Mouse (Mus musculus) left cerebral cortex, postnatal 25 days (tissue): ENCODE data around the gene Gm3373. TPM values are rescaled to one million over a fixed set of nuclear protein-coding genes. Genes with fewer than 3 reads are reported as not detected.
"Not testable (repeated sequence)": the region's sequence is repeated elsewhere in the genome, so short reads cannot be mapped to it uniquely, and the experiment has no call there.

ENCODE experiments used
- DNase-seq, 2 experiments: peaks; one replicate each; pipeline ENCODE4 v3.0.0; 2022; ENCODE audit warnings: low spot score in 2 of 2, mixed read lengths in 1 of 2
- intact Hi-C: fragments of 180-260 bp; cut with DNase I; formaldehyde crosslinking; loops from one replicate; pipeline ENCODE4 v1.15.1; 2025
- total RNA-seq, 2 experiments: library from RNA; stranded (reverse); gene quantifications; 2 replicates each; pipeline ENCODE4 v1.2.3; 2021

The Gm3373 gene
- under 1 TPM; 0.53 to 0.85 TPM for total RNA-seq

DNA sequence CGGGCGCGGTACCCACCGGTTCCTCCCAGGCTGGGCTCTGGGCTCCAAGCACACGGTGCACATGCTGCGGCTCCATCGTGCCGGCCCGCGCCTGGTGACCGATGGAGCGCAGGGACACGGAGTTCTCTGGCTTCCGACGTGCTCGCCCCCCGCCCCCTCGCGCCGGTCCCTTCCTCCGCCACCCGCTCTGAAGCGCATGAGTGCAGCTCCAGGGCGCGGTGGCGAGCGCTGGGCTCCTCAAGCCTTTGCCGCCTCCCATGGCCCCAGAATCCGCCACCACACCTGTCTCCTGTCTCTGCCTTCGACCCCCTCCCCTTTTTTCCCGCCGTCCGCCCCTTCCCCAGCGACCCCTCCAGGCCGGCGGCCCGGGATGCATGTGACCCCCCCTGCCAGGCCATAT is at the start of gene Gm3373:
Gene Gm3373 (minus strand): TSS at position 101 of the 400 bp plus-strand sequence.
- intact Hi-C loops, DNase-seq: not testable (repeated sequence)

DNA sequence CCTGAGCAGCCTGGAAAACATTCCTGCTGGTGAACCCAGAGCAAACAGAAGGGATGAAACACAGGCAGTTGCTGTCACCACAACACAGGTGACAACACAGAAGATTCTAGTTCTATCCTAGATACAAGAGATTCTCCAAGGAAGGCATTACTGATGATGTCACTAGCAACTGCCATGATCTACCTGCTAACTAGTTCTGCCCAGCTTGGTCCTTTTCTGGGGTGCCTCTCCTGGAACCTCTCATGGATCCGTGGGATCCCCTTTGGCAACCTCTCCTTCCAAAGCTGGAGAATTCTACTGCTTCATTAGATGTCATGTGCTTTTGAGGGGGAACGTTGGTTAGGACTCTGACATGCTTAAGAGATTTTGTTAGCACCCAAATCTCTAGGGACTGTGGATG is 54.0 kb downstream of the Gm3373 start, which contains the start of gene Gm9603:
Gene Gm9603 (minus strand): TSS at position 101 of the 400 bp plus-strand sequence.
- intact Hi-C loops, DNase-seq: not testable (repeated sequence)

Other genes starting within 250 kb of the Gm3373 start
- gene Gm3488, start 239.9 kb downstream of the Gm3373 start, total RNA-seq, result 1 to 10 TPM; 1.2 to 1.4 TPM
- gene Gm3532, start 203.1 kb downstream of the Gm3373 start, total RNA-seq, result not detected
- gene Gm8265, start 108.5 kb downstream of the Gm3373 start, total RNA-seq, result not detected
- gene Gm9603, start 54.1 kb downstream of the Gm3373 start, total RNA-seq, result not detected
- gene Gm3383, start 66.4 kb upstream of the Gm3373 start, total RNA-seq, result 1 to 10 TPM; 2.2 to 2.8 TPM
- gene Gm3424, start 88.8 kb upstream of the Gm3373 start, total RNA-seq, result not detected
- gene Gm8237, start 138.8 kb upstream of the Gm3373 start, total RNA-seq, result under 1 TPM; 0.78 to 0.96 TPM
- gene Gm3248, start 220.2 kb upstream of the Gm3373 start, total RNA-seq, result under 1 TPM; 0.41 to 0.76 TPM
- not detected for gene Gm3453, start 237.6 kb upstream of the Gm3373 start, total RNA-seq